8 mouse cellular contexts compared by ENCODE assay signal in the genomic region with DNA sequence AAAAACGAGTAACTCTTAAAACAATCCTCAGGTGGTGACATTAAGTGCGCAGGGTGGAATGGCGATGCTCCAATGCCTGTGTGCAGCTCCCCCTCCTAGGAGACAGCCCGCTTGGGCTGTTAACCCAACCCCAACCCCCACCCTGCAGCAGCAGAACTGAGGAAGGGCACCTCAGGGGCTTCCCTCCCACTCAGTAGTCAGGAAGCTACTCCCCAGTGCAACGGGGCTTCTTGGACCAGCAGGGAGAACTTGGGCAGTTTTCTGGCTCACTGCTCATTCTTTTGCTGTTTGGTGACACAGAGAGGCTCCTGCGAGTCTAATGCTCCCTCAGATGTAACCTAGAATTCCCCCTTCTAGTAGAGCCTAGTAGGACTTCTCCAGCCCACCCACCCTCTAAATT. TPM values are rescaled to one million over a fixed set of nuclear protein-coding genes. Genes with fewer than 3 reads are reported as not detected.
A peak's percentile ranks its signal among the peaks of the same experiment; 100 is the strongest.
DNase-seq lines count a peak whose midpoint lies in the region; ATAC-seq and TF ChIP-seq lines count a peak whose summit lies in the region.

No protein-coding gene starts in this region.

- peak overlapping the region; percentile 52 for H3K4me2 ChIP-seq in liver, embryonic 11.5 days
- H3K4me2 ChIP-seq in liver, postnatal 0 days (ENCODE audit: low read depth, low read length): no peak overlapping the region
- H3K4me2 ChIP-seq in intestine, embryonic 14.5 days (ENCODE audit: low read length): peak overlapping the region; percentile 36
- peak overlapping the region; percentile 49 for H3K4me2 ChIP-seq in neural tube, embryonic 13.5 days

- TF ChIP-seq EP300 in liver, postnatal 0 days (IDR thresholded peaks at IDR 0.05; ENCODE audit: low read depth): no peak

- no peak overlapping the region; the same call in 1 of the 2 replicates for H3K27ac ChIP-seq in liver, embryonic 11.5 days (ENCODE audit: low read depth, low read length)
- H3K27ac ChIP-seq in liver, postnatal 0 days (ENCODE audit: low read depth): no peak overlapping the region
- peak overlapping the region; percentile 83 for H3K27ac ChIP-seq in forebrain, embryonic 10.5 days
- peak overlapping the region; percentile 8; the same call in 1 of the 2 replicates for H3K27ac ChIP-seq in intestine, embryonic 14.5 days (ENCODE audit: low read depth)
- H3K27ac ChIP-seq in neural tube, embryonic 13.5 days (replicated peaks): peak overlapping the region; percentile 82

- H3K4me3 ChIP-seq in liver, embryonic 11.5 days (ENCODE audit: low read depth, low read length): peak overlapping the region; percentile 24
- H3K4me3 ChIP-seq in liver, postnatal 0 days (ENCODE audit: low read depth, low read length): no peak overlapping the region
- peak overlapping the region; percentile 44 for H3K4me3 ChIP-seq in forebrain, embryonic 10.5 days
- no peak overlapping the region for H3K4me3 ChIP-seq in intestine, embryonic 14.5 days (ENCODE audit: low read depth, low read length)
- peak overlapping the region; percentile 6; the same call in 1 of the 2 replicates for H3K4me3 ChIP-seq in neural tube, embryonic 13.5 days

- 36% methylated on average over 6 of the region's 6 CpGs for WGBS in liver, embryonic 11.5 days
- 36% methylated on average over 6 of the region's 6 CpGs for WGBS in liver, postnatal 0 days (ENCODE audit: insufficient replicate concordance)
- 25% methylated on average over 6 of the region's 6 CpGs for WGBS in forebrain, embryonic 10.5 days
- WGBS in intestine, embryonic 14.5 days: 27% methylated on average over 6 of the region's 6 CpGs
- 6% methylated on average over 6 of the region's 6 CpGs for WGBS in neural tube, embryonic 13.5 days

- H3K36me3 ChIP-seq in liver, embryonic 11.5 days (ENCODE audit: control insufficient read depth, insufficient read depth, low read length): no peaks in the 10 kb centered on the region
- no peaks in the 10 kb centered on the region for H3K36me3 ChIP-seq in liver, postnatal 0 days (replicated peaks; ENCODE audit: insufficient read depth, low read length)
- no peaks in the 10 kb centered on the region for H3K36me3 ChIP-seq in forebrain, embryonic 10.5 days (replicated peaks)
- no peaks in the 10 kb centered on the region for H3K36me3 ChIP-seq in intestine, embryonic 14.5 days (ENCODE audit: control insufficient read depth, insufficient read depth, low read length)
- H3K36me3 ChIP-seq in neural tube, embryonic 13.5 days: no peaks in the 10 kb centered on the region

- H3K27me3 ChIP-seq in liver, embryonic 11.5 days (replicated peaks; ENCODE audit: control insufficient read depth, insufficient read depth, low read length): peaks cover 50% of the 10 kb centered on the region
- H3K27me3 ChIP-seq in liver, postnatal 0 days (ENCODE audit: insufficient read depth, low read length): peaks cover 21% of the 10 kb centered on the region
- peaks cover 88% of the 10 kb centered on the region for H3K27me3 ChIP-seq in forebrain, embryonic 10.5 days (ENCODE audit: poor library complexity, severe bottlenecking)
- H3K27me3 ChIP-seq in intestine, embryonic 14.5 days (replicated peaks; ENCODE audit: control insufficient read depth, insufficient read depth, low read length): no peaks in the 10 kb centered on the region
- peaks cover 65% of the 10 kb centered on the region for H3K27me3 ChIP-seq in neural tube, embryonic 13.5 days

- intact Hi-C loops in gastrocnemius, postnatal 14 days (cut with DNase I; ENCODE audit: low total_unique reads): no loop called here

- DNase-seq in liver, embryonic 11.5 days (ENCODE audit: low spot score): no peak
- DNase-seq in liver, postnatal 0 days: no peak
- no peak for DNase-seq in forebrain, embryonic 10.5 days (ENCODE audit: extremely low spot score, low spot score)
- no peak for DNase-seq in intestine, embryonic 14.5 days (ENCODE audit: low spot score)
- no peak for DNase-seq in frontal cortex, postnatal 25 days (ENCODE audit: low spot score in 2 of 2)
- no peak for DNase-seq in gastrocnemius, postnatal 14 days

- H3K9me3 ChIP-seq in liver, embryonic 11.5 days (ENCODE audit: control insufficient read depth, low read length): no peaks in the 10 kb centered on the region
- H3K9me3 ChIP-seq in liver, postnatal 0 days (ENCODE audit: low read length): no peaks in the 10 kb centered on the region
- no peaks in the 10 kb centered on the region for H3K9me3 ChIP-seq in forebrain, embryonic 10.5 days
- H3K9me3 ChIP-seq in intestine, embryonic 14.5 days (ENCODE audit: control insufficient read depth, low read length): no peaks in the 10 kb centered on the region
- no peaks in the 10 kb centered on the region for H3K9me3 ChIP-seq in neural tube, embryonic 13.5 days

- ATAC-seq in liver, embryonic 11.5 days (replicated peaks; ENCODE audit: low FRiP score): no peak
- ATAC-seq in liver, postnatal 0 days: no peak
- no peak for ATAC-seq in intestine, embryonic 14.5 days (replicated peaks; ENCODE audit: low FRiP score, low TSS enrichment, low read depth)
- peak; percentile 20; the same call in 1 of the 2 replicates for ATAC-seq in neural tube, embryonic 13.5 days (ENCODE audit: low read depth)
- no peak for ATAC-seq in monocyte, adult 5-6 weeks (replicated peaks; ENCODE audit: insufficient number of reproducible peaks, low FRiP score, low TSS enrichment, poor library complexity, severe bottlenecking)

- TF ChIP-seq CTCF in liver, postnatal 0 days (IDR thresholded peaks at IDR 0.05; ENCODE audit: low read depth): no peak

- H3K9ac ChIP-seq in liver, embryonic 11.5 days (ENCODE audit: low read depth, low read length): no peak overlapping the region
- H3K9ac ChIP-seq in liver, postnatal 0 days (replicated peaks): no peak overlapping the region
- H3K9ac ChIP-seq in intestine, embryonic 14.5 days (ENCODE audit: low read length): no peak overlapping the region
- peak overlapping the region; percentile 56; the same call in 1 of the 2 replicates for H3K9ac ChIP-seq in neural tube, embryonic 13.5 days

- H3K4me1 ChIP-seq in liver, embryonic 11.5 days (replicated peaks; ENCODE audit: control insufficient read depth, insufficient read depth, low read length): peaks cover 20% of the 10 kb centered on the region
- H3K4me1 ChIP-seq in liver, postnatal 0 days (ENCODE audit: insufficient read depth): peaks cover 11% of the 10 kb centered on the region
- H3K4me1 ChIP-seq in forebrain, embryonic 10.5 days: peaks cover 45% of the 10 kb centered on the region
- H3K4me1 ChIP-seq in intestine, embryonic 14.5 days (replicated peaks; ENCODE audit: control insufficient read depth, insufficient read depth, low read length): peaks cover 26% of the 10 kb centered on the region
- peaks cover 59% of the 10 kb centered on the region for H3K4me1 ChIP-seq in neural tube, embryonic 13.5 days (replicated peaks)

RNA-seq across cellular contexts. Expression of a gene that starts 19.7 kb away (rescaled TPM):
- 6.4 and 7.1 TPM in 2 replicates for polyA plus RNA-seq in liver, embryonic 11.5 days (2014; fragmentation: Nextera tagmentation; extraction: Ambion mirVana)
- 1.6 and 1.8 TPM in 2 replicates for polyA plus RNA-seq in liver, postnatal 0 days (2015; fragmentation: Nextera tagmentation; extraction: Ambion mirVana)
- polyA plus RNA-seq in forebrain, embryonic 10.5 days (2016; fragmentation: Nextera tagmentation; extraction: Ambion mirVana): 6.5 and 7.1 TPM in 2 replicates
- polyA plus RNA-seq in intestine, embryonic 14.5 days (2014; fragmentation: Nextera tagmentation; extraction: Ambion mirVana): 11.7 and 12.4 TPM in 2 replicates
- polyA plus RNA-seq in neural tube, embryonic 13.5 days (2015; fragmentation: Nextera tagmentation; extraction: Ambion mirVana): 11.8 and 12.7 TPM in 2 replicates
- total RNA-seq in monocyte, adult 5-6 weeks (2017): 77.4 to 104 TPM (median 81.3 TPM) in 3 replicates
- 10 to 100 TPM; 21.9 to 26.0 TPM for total RNA-seq in gastrocnemius, postnatal 14 days (2021)

Comparison
In these comparisons a context has a peak if more than half of its experiments do, and no peak if none do; other contexts are left out.
1. H3K4me3 ChIP-seq: peak in liver, embryonic 11.5 days (single experiment), forebrain, embryonic 10.5 days (single experiment) and neural tube, embryonic 13.5 days (single experiment); none in liver, postnatal 0 days (single experiment) and intestine, embryonic 14.5 days (single experiment).
2. H3K27ac ChIP-seq: peak in forebrain, embryonic 10.5 days (single experiment), intestine, embryonic 14.5 days (single experiment) and neural tube, embryonic 13.5 days (single experiment); none in liver, embryonic 11.5 days (single experiment) and liver, postnatal 0 days (single experiment).